7 mouse cellular contexts compared by ENCODE assay signal in genomic region chr3:96197129-96197749, GRCm38 (mm10). TPM values are rescaled to one million over a fixed set of nuclear protein-coding genes. Genes with fewer than 3 reads are reported as not detected.
DNase-seq lines count a peak whose midpoint lies in the region; ATAC-seq and TF ChIP-seq lines count a peak whose summit lies in the region.

No protein-coding gene starts in this region.

- peak; percentile 41 for TF ChIP-seq CTCF in intestine, postnatal 0 days (IDR thresholded peaks at IDR 0.05; ENCODE audit: low read depth)

- peaks cover 8% of the 10 kb centered on the region for H3K36me3 ChIP-seq in embryonic facial prominence, embryonic 10.5 days (replicated peaks)
- no peaks in the 10 kb centered on the region for H3K36me3 ChIP-seq in intestine, postnatal 0 days (ENCODE audit: control insufficient read depth, insufficient read depth)
- H3K36me3 ChIP-seq in midbrain, embryonic 10.5 days: peaks cover 11% of the 10 kb centered on the region

- peaks cover 34% of the 10 kb centered on the region for H3K4me1 ChIP-seq in embryonic facial prominence, embryonic 10.5 days
- no peaks in the 10 kb centered on the region; the same call in 1 of the 2 replicates for H3K4me1 ChIP-seq in intestine, postnatal 0 days (replicated peaks; ENCODE audit: control insufficient read depth, insufficient read depth, low read length)
- peaks cover 21% of the 10 kb centered on the region for H3K4me1 ChIP-seq in midbrain, embryonic 10.5 days

- peak overlapping the region; percentile 74 for H3K4me3 ChIP-seq in embryonic facial prominence, embryonic 10.5 days
- peak overlapping the region; percentile 59 for H3K4me3 ChIP-seq in intestine, postnatal 0 days (ENCODE audit: low read depth, low read length)
- peak overlapping the region; percentile 69 for H3K4me3 ChIP-seq in midbrain, embryonic 10.5 days

- peaks cover 13% of the 10 kb centered on the region; the same call in 1 of the 2 replicates for H3K27me3 ChIP-seq in embryonic facial prominence, embryonic 10.5 days (replicated peaks; ENCODE audit: low read depth, poor library complexity, severe bottlenecking)
- H3K27me3 ChIP-seq in intestine, postnatal 0 days (replicated peaks; ENCODE audit: control insufficient read depth, insufficient read depth, low read length): no peaks in the 10 kb centered on the region
- peaks cover 20% of the 10 kb centered on the region; the same call in 1 of the 2 replicates for H3K27me3 ChIP-seq in midbrain, embryonic 10.5 days (ENCODE audit: low read depth, poor library complexity, severe bottlenecking)

- ATAC-seq in granulocyte monocyte progenitor cell, adult 5-6 weeks (replicated peaks; ENCODE audit: poor library complexity, severe bottlenecking): peak; percentile 68
- peak; percentile 92 for ATAC-seq in intestine, postnatal 0 days

- peak; percentile 92 for DNase-seq in adrenal gland, postnatal 14 days
- peak; percentile 91 for DNase-seq in embryonic facial prominence, embryonic 10.5 days (ENCODE audit: low spot score)
- DNase-seq in left cerebral cortex, postnatal 36 days (ENCODE audit: low spot score in 2 of 2): peak; percentile 91 to 92
- DNase-seq in midbrain, embryonic 10.5 days (ENCODE audit: low spot score): peak; percentile 89
- DNase-seq in skeletal muscle tissue, adult 2 months (ENCODE audit: low read depth, low spot score): peak; percentile 83

- H3K9ac ChIP-seq in intestine, postnatal 0 days (ENCODE audit: low read depth, low read length): peak overlapping the region; percentile 57

- under 1% methylated on average over 50 of the region's 50 CpGs for WGBS in embryonic facial prominence, embryonic 10.5 days
- WGBS in intestine, postnatal 0 days: under 1% methylated on average over 50 of the region's 50 CpGs
- under 1% methylated on average over 50 of the region's 50 CpGs for WGBS in midbrain, embryonic 10.5 days

- H3K9me3 ChIP-seq in embryonic facial prominence, embryonic 10.5 days: no peaks in the 10 kb centered on the region
- H3K9me3 ChIP-seq in intestine, postnatal 0 days (ENCODE audit: control insufficient read depth): no peaks in the 10 kb centered on the region
- 0 out of 2 replicates have a peak, but pooled peaks cover 3% of the 10 kb centered on the region for H3K9me3 ChIP-seq in midbrain, embryonic 10.5 days (replicated peaks)

- H3K27ac ChIP-seq in embryonic facial prominence, embryonic 10.5 days (replicated peaks): peak overlapping the region; percentile 97
- peak overlapping the region; percentile 82 for H3K27ac ChIP-seq in intestine, postnatal 0 days (ENCODE audit: low read depth, low read length)
- peak overlapping the region; percentile 97 for H3K27ac ChIP-seq in midbrain, embryonic 10.5 days (replicated peaks)

- intact Hi-C loops in left cerebral cortex, postnatal 36 days (cut with DNase I): no loop called here

- peak overlapping the region; percentile 91 for H3K4me2 ChIP-seq in intestine, postnatal 0 days (replicated peaks; ENCODE audit: low read depth)

RNA-seq across cellular contexts. Expression of gene Sv2a, which starts 16.3 kb away (rescaled TPM):
- total RNA-seq in adrenal gland, postnatal 14 days (2021): 9.0 and 10.4 TPM in 2 replicates
- 3.0 and 3.9 TPM in 2 replicates for polyA plus RNA-seq in embryonic facial prominence, embryonic 10.5 days (2016; fragmentation: Nextera tagmentation; extraction: Ambion mirVana)
- 0.39 and 1.7 TPM in 2 replicates for total RNA-seq in granulocyte monocyte progenitor cell, adult 5-6 weeks (2014; fragmentation: Nextera tagmentation)
- 0.21 and 1.7 TPM in 2 replicates for total RNA-seq in granulocyte monocyte progenitor cell, adult 5-6 weeks (2017)
- polyA plus RNA-seq in intestine, postnatal 0 days (2015; fragmentation: Nextera tagmentation; extraction: Ambion mirVana): 2.3 and 3.5 TPM in 2 replicates
- 100 to 1,000 TPM; 399 to 446 TPM for total RNA-seq in left cerebral cortex, postnatal 36 days (2021)
- 3.1 and 8.8 TPM in 2 replicates for polyA plus RNA-seq in midbrain, embryonic 10.5 days (2016; fragmentation: Nextera tagmentation; extraction: Ambion mirVana)

RNA-seq across cellular contexts. Expression of gene Bola1, which starts 22.3 kb away (rescaled TPM):
- 33.1 and 33.2 TPM in 2 replicates for total RNA-seq in adrenal gland, postnatal 14 days (2021)
- polyA plus RNA-seq in embryonic facial prominence, embryonic 10.5 days (2016; fragmentation: Nextera tagmentation; extraction: Ambion mirVana): 76.4 and 80.4 TPM in 2 replicates
- total RNA-seq in granulocyte monocyte progenitor cell, adult 5-6 weeks (2014; fragmentation: Nextera tagmentation): 9.4 and 44.0 TPM in 2 replicates
- 45.3 and 56.0 TPM in 2 replicates for total RNA-seq in granulocyte monocyte progenitor cell, adult 5-6 weeks (2017)
- polyA plus RNA-seq in intestine, postnatal 0 days (2015; fragmentation: Nextera tagmentation; extraction: Ambion mirVana): 56.4 and 60.7 TPM in 2 replicates
- total RNA-seq in left cerebral cortex, postnatal 36 days (2021): 10 to 100 TPM; 13.3 to 19.4 TPM
- polyA plus RNA-seq in midbrain, embryonic 10.5 days (2016; fragmentation: Nextera tagmentation; extraction: Ambion mirVana): 86.7 and 92.8 TPM in 2 replicates

RNA-seq across cellular contexts. Expression of gene Hist2h2ab, which starts 22.4 kb away (rescaled TPM):
- total RNA-seq in adrenal gland, postnatal 14 days (2021): 14.3 and 17.6 TPM in 2 replicates
- 0.92 and 1.4 TPM in 2 replicates for polyA plus RNA-seq in embryonic facial prominence, embryonic 10.5 days (2016; fragmentation: Nextera tagmentation; extraction: Ambion mirVana)
- total RNA-seq in granulocyte monocyte progenitor cell, adult 5-6 weeks (2014; fragmentation: Nextera tagmentation): 2.9 and 4.4 TPM in 2 replicates
- total RNA-seq in granulocyte monocyte progenitor cell, adult 5-6 weeks (2017): 239 TPM in 2 replicates
- polyA plus RNA-seq in intestine, postnatal 0 days (2015; fragmentation: Nextera tagmentation; extraction: Ambion mirVana): 0.42 TPM in 1 of 2 replicates, not detected in the other
- 10 to 100 TPM in 1 of 2 experiments, 1 to 10 TPM in 1; 10.0 to 11.1 TPM for total RNA-seq in left cerebral cortex, postnatal 36 days (2021)
- polyA plus RNA-seq in midbrain, embryonic 10.5 days (2016; fragmentation: Nextera tagmentation; extraction: Ambion mirVana): 0.98 TPM in 1 of 2 replicates, not detected in the other

RNA-seq across cellular contexts. Expression of gene Hist2h2ac, which starts 23.4 kb away (rescaled TPM):
- 128 and 146 TPM in 2 replicates for total RNA-seq in adrenal gland, postnatal 14 days (2021)
- 11.7 and 12.5 TPM in 2 replicates for polyA plus RNA-seq in embryonic facial prominence, embryonic 10.5 days (2016; fragmentation: Nextera tagmentation; extraction: Ambion mirVana)
- 11.4 and 41.6 TPM in 2 replicates for total RNA-seq in granulocyte monocyte progenitor cell, adult 5-6 weeks (2014; fragmentation: Nextera tagmentation)
- 2,701 and 3,178 TPM in 2 replicates for total RNA-seq in granulocyte monocyte progenitor cell, adult 5-6 weeks (2017)
- polyA plus RNA-seq in intestine, postnatal 0 days (2015; fragmentation: Nextera tagmentation; extraction: Ambion mirVana): 2.3 and 3.4 TPM in 2 replicates
- 10 to 100 TPM; 24.2 to 27.9 TPM for total RNA-seq in left cerebral cortex, postnatal 36 days (2021)
- polyA plus RNA-seq in midbrain, embryonic 10.5 days (2016; fragmentation: Nextera tagmentation; extraction: Ambion mirVana): 7.3 and 17.2 TPM in 2 replicates

RNA-seq across cellular contexts. Expression of gene Hist2h2be, which starts 23.7 kb away (rescaled TPM):
- total RNA-seq in adrenal gland, postnatal 14 days (2021): 9.0 and 12.3 TPM in 2 replicates
- 6.4 and 7.8 TPM in 2 replicates for polyA plus RNA-seq in embryonic facial prominence, embryonic 10.5 days (2016; fragmentation: Nextera tagmentation; extraction: Ambion mirVana)
- 5.1 and 11.2 TPM in 2 replicates for total RNA-seq in granulocyte monocyte progenitor cell, adult 5-6 weeks (2014; fragmentation: Nextera tagmentation)
- 3.3 and 4.4 TPM in 2 replicates for total RNA-seq in granulocyte monocyte progenitor cell, adult 5-6 weeks (2017)
- 1.5 and 2.2 TPM in 2 replicates for polyA plus RNA-seq in intestine, postnatal 0 days (2015; fragmentation: Nextera tagmentation; extraction: Ambion mirVana)
- total RNA-seq in left cerebral cortex, postnatal 36 days (2021): 1 to 10 TPM; 4.8 to 5.1 TPM
- 11.5 and 11.9 TPM in 2 replicates for polyA plus RNA-seq in midbrain, embryonic 10.5 days (2016; fragmentation: Nextera tagmentation; extraction: Ambion mirVana)

Comparison
In these comparisons a context has a peak if more than half of its experiments do, and no peak if none do; other contexts are left out.
1. Peak in every context shown above with its lines: DNase-seq, ATAC-seq, H3K4me3 ChIP-seq and H3K27ac ChIP-seq.
2. RNA of gene Sv2a, which starts 16.3 kb away (total RNA-seq): 399 to 446 TPM in left cerebral cortex, postnatal 36 days; 9.0 to 10.4 TPM in adrenal gland, postnatal 14 days and 0.21 to 1.7 TPM in granulocyte monocyte progenitor cell, adult 5-6 weeks; every median in the first group is over 10 times any median in the second.